Mouse (Mus musculus): Measurements from ENCODE around the gene Cdh7. TPM values are rescaled to one million over a fixed set of nuclear protein-coding genes. Genes with fewer than 3 reads are reported as not detected.
"Not testable (repeated sequence)": the region's sequence is repeated elsewhere in the genome, so short reads cannot be mapped to it uniquely, and the experiment has no call there.

Gene Cdh7
- polyA plus RNA-seq, 1 experiment from 2014 or later: 17.9 TPM

DNA sequence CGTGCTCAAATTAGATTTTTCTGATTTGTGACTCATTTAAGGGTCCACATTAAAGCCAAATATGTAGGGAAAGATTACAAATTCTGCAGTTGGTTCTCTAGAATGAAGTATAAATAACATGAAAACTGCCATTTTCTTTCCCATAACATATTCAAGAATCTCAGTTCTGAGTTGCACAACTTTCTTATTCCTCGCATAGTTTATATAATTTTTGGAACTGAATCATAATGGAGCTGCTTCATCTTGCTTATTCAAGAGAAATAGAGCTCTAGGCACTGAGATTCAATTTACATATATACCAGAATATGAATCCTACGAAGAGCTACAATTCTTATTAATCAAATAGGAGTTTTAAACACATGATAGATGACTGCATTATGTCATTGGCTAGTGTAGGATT lies 22.8 kb downstream of the Cdh7 start:
- ATAC-seq (replicated peaks): no peak

GRCm38 (mm10) chr1:110012153-110012552 lies 29.9 kb downstream of the Cdh7 start:
- WGBS: 81% methylated on average over 1 of the region's 1 CpGs
- Histone ChIP-seq H3K9ac (no peak overlapping the region), H3K4me2 (no peak overlapping the region)

More for the DNA sequence above, 22.8 kb downstream of the Cdh7 start:
- H3K36me3 ChIP-seq (replicated peaks): no peaks in the 10 kb centered on the region
- H3K27ac ChIP-seq: no peak overlapping the region
- 87% methylated on average over 3 of the region's 3 CpGs for WGBS
- no peak overlapping the region for H3K4me2 ChIP-seq
- no peaks in the 10 kb centered on the region for H3K4me1 ChIP-seq
- no peaks in the 10 kb centered on the region for H3K9me3 ChIP-seq
- no peak overlapping the region for H3K9ac ChIP-seq
- H3K27me3 ChIP-seq (replicated peaks): no peaks in the 10 kb centered on the region
- no peak overlapping the region for H3K4me3 ChIP-seq

GRCm38 (mm10) chr1:110056317-110056716 lies 74.1 kb downstream of the Cdh7 start:
- H3K27me3 ChIP-seq (replicated peaks): no peaks in the 10 kb centered on the region
- no peaks in the 10 kb centered on the region for H3K36me3 ChIP-seq (replicated peaks)
- H3K9ac ChIP-seq: no peak overlapping the region
- no peaks in the 10 kb centered on the region for H3K4me1 ChIP-seq
- H3K9me3 ChIP-seq: no peaks in the 10 kb centered on the region
- H3K4me3 ChIP-seq: no peak overlapping the region
- no peak overlapping the region for H3K4me2 ChIP-seq
- no peak overlapping the region for H3K27ac ChIP-seq
- ATAC-seq (replicated peaks): no peak

More at GRCm38 (mm10) chr1:110012153-110012552, 29.9 kb downstream of the Cdh7 start:
- no peak for ATAC-seq (replicated peaks)
- Histone ChIP-seq H3K4me3 (no peak overlapping the region), H3K4me1 (no peaks in the 10 kb centered on the region), H3K27ac (no peak overlapping the region), H3K36me3 (replicated peaks) (no peaks in the 10 kb centered on the region), H3K9me3 (no peaks in the 10 kb centered on the region), H3K27me3 (replicated peaks) (no peaks in the 10 kb centered on the region)

- whole genome bisulfite sequencing: 86% methylated on average over 1 of the region's 1 CpGs
- no peak overlapping the region for H3K4me2 ChIP-seq
- no peaks in the 10 kb centered on the region for H3K27me3 ChIP-seq (replicated peaks)
- H3K4me1 ChIP-seq: no peaks in the 10 kb centered on the region
- no peaks in the 10 kb centered on the region for H3K36me3 ChIP-seq (replicated peaks)
- no peak overlapping the region for H3K4me3 ChIP-seq
- ATAC-seq (replicated peaks): no peak
- no peak overlapping the region for H3K9ac ChIP-seq
- no peaks in the 10 kb centered on the region for H3K9me3 ChIP-seq
- no peak overlapping the region for H3K27ac ChIP-seq
Observed at GRCm38 (mm10) chr1:110067405-110067804, 85.2 kb downstream of the Cdh7 start.

GRCm38 (mm10) chr1:110078471-110078870 lies 96.2 kb downstream of the Cdh7 start:
- Histone ChIP-seq H3K36me3 (replicated peaks) (no peaks in the 10 kb centered on the region), H3K4me1 (no peaks in the 10 kb centered on the region), H3K4me3 (no peak overlapping the region), H3K27me3 (replicated peaks) (no peaks in the 10 kb centered on the region), H3K27ac (no peak overlapping the region), H3K9me3 (no peaks in the 10 kb centered on the region), H3K9ac (no peak overlapping the region), H3K4me2 (no peak overlapping the region)
- no peak for ATAC-seq (replicated peaks)

DNA sequence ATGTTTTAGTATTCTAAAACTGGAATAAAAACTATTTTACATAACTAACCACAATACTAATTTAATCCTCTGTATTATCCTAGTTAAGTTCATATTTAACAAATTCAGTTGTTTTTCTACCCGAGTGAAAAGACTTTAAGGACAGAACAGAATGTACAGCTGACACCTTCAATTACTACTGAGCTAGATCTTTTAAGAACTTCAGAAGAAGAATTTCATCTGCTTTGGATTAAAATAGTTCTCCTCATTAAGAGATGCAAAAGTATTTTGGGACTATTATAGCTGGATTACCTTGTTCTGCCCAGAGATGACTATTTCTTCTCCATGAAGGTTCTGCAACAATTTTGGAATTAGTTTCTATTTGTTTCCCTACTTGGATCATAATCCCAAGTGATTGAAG lies 135.8 kb downstream of the Cdh7 start:
- Histone ChIP-seq H3K27me3 (replicated peaks) (no peaks in the 10 kb centered on the region), H3K9me3 (no peaks in the 10 kb centered on the region), H3K4me2 (no peak overlapping the region), H3K27ac (no peak overlapping the region), H3K9ac (no peak overlapping the region), H3K4me1 (no peaks in the 10 kb centered on the region), H3K36me3 (replicated peaks) (no peaks in the 10 kb centered on the region), H3K4me3 (no peak overlapping the region)
- WGBS: 30% methylated on average over 1 of the region's 1 CpGs
- no peak for ATAC-seq (replicated peaks)

- no peaks in the 10 kb centered on the region for H3K27me3 ChIP-seq (replicated peaks)
- no peak for ATAC-seq (replicated peaks)
- H3K4me2 ChIP-seq: no peak overlapping the region
- no peaks in the 10 kb centered on the region for H3K36me3 ChIP-seq (replicated peaks)
- WGBS: 13% methylated on average over 1 of the region's 1 CpGs
- H3K4me3 ChIP-seq: no peak overlapping the region
- no peaks in the 10 kb centered on the region for H3K9me3 ChIP-seq
- H3K27ac ChIP-seq: no peak overlapping the region
- H3K9ac ChIP-seq: no peak overlapping the region
- no peaks in the 10 kb centered on the region for H3K4me1 ChIP-seq
Observed at GRCm38 (mm10) chr1:110118862-110119261, 136.6 kb downstream of the Cdh7 start.

GRCm38 (mm10) chr1:110171459-110171858 lies 189.2 kb downstream of the Cdh7 start:
- not testable (repeated sequence) for H3K36me3 ChIP-seq (replicated peaks); H3K9me3 ChIP-seq; H3K9ac ChIP-seq; H3K4me1 ChIP-seq; H3K4me2 ChIP-seq; ATAC-seq (replicated peaks); H3K27ac ChIP-seq; H3K4me3 ChIP-seq; H3K27me3 ChIP-seq (replicated peaks)
- 93% methylated on average over 6 of the region's 12 CpGs for WGBS

All from midbrain, embryonic 15.5 days (tissue).